Mouse (Mus musculus) lung, postnatal 0 days (tissue): ENCODE results near the gene Pknox2.

Experiments used
- CTCF ChIP-seq: IDR thresholded peaks from 2 replicates; pipeline ENCODE4 v1.5.1; 2016; ENCODE audit warnings: antibody characterized with exemption, mild to moderate bottlenecking
- EP300 ChIP-seq: IDR thresholded peaks from 2 replicates; pipeline ENCODE4 v1.6.1; 2016; ENCODE audit warnings: antibody characterized with exemption, mild to moderate bottlenecking, control low read depth

GRCm38 (mm10) chr9:37145616-37146352, 1.4 kb downstream of the Pknox2 start:
- TF ChIP-seq CTCF (no peak), EP300 (no peak)
